Mouse (Mus musculus) midbrain, embryonic 14.5 days (tissue): Measurements from ENCODE around the gene Gm20388. TPM values are rescaled to one million over a fixed set of nuclear protein-coding genes. Genes with fewer than 3 reads are reported as not detected.

ENCODE experiments used
- ATAC-seq: fragments of 200-750 bp; cut with Nextera tagmentation; 2 replicates; pipeline ENCODE4 v1.8.0; 2017; ENCODE audit warnings: moderate number of reproducible peaks, moderate library complexity; ENCODE audit not compliant: low FRiP score, low TSS enrichment
- DNase-seq: peaks from one replicate; pipeline ENCODE4 v3.0.0-alpha.2; 2015
- H3K27ac ChIP-seq: fragments of 300-500 bp; sonication (generic); replicated peaks from 2 replicates; pipeline ENCODE4 v1.5.1; 2014; ENCODE audit warnings: mild to moderate bottlenecking, low read depth, low read length, moderate library complexity
- H3K27me3 ChIP-seq: fragments of 300-500 bp; sonication (generic); 2 replicates; pipeline ENCODE4 v1.6.1; 2014; ENCODE audit warnings: low read length, control low read depth, mixed read lengths; ENCODE audit not compliant: control insufficient read depth, insufficient read depth
- H3K36me3 ChIP-seq: fragments of 300-500 bp; sonication (generic); 2 replicates; pipeline ENCODE4 v1.6.1; 2014; ENCODE audit warnings: low read length, control low read depth; ENCODE audit not compliant: control insufficient read depth, insufficient read depth
- H3K4me1 ChIP-seq: fragments of 300-500 bp; sonication (generic); 2 replicates; pipeline ENCODE4 v1.6.1; 2014; ENCODE audit warnings: mild to moderate bottlenecking, antibody characterized with exemption, low read length, control low read depth; ENCODE audit not compliant: control insufficient read depth, insufficient read depth
- H3K4me2 ChIP-seq: fragments of 300-500 bp; sonication (generic); 2 replicates; pipeline ENCODE4 v1.6.1; 2014; ENCODE audit warnings: mild to moderate bottlenecking, low read length, moderate library complexity
- H3K4me3 ChIP-seq: fragments of 300-500 bp; sonication (generic); replicated peaks from 2 replicates; pipeline ENCODE4 v1.5.1; 2014; ENCODE audit warnings: low read depth, low read length
- H3K9ac ChIP-seq: fragments of 300-500 bp; sonication (generic); replicated peaks from 2 replicates; pipeline ENCODE4 v1.6.1; 2014; ENCODE audit warnings: mild to moderate bottlenecking, low read length, moderate library complexity
- H3K9me3 ChIP-seq: fragments of 300-500 bp; sonication (generic); 2 replicates; pipeline ENCODE4 v1.6.1; 2016; ENCODE audit warnings: low read length, control low read depth, mixed read lengths; ENCODE audit not compliant: control insufficient read depth
- WGBS: fragments of 180-500 bp; shearing (Covaris S2); extraction: QIAGEN DNeasy Blood & Tissue Kit; methylation state at CpG from one replicate; pipeline ENCODE4 v1.1.7; 2014; 5-methylcytosine and 5-hydroxymethylcytosine counted together
- polyA plus RNA-seq: library from polyadenylated mRNA; unstranded; fragments of >200 nt; fragmentation: Nextera tagmentation; extraction: Ambion mirVana; gene quantifications from 2 replicates; pipeline ENCODE4 v1.2.1, GENCODE M21; 2014

Gene Gm20388
- polyA plus RNA-seq, 1 experiment from 2014 or later: 4.1 TPM

GRCm38 (mm10) chr8:120588908-120589771 is 678.5 kb downstream of the Gm20388 start, which contains the start of gene Gins2:
Gene Gins2 (minus strand): TSS chr8:120589304.
- Histone ChIP-seq H3K36me3 (no peaks in the 10 kb centered on the region), H3K4me3 (peak within 1 kb of the TSS; percentile 54), H3K4me2 (peak within 1 kb of the TSS; percentile 90), H3K9ac (peak within 1 kb of the TSS; percentile 50; the same call in 1 of the 2 replicates), H3K27ac (peak within 1 kb of the TSS; percentile 70), H3K27me3 (no peaks in the 10 kb centered on the region), H3K9me3 (no peaks in the 10 kb centered on the region), H3K4me1 (peaks cover 4% of the 10 kb centered on the region)
- DNase-seq (peak; percentile 99), ATAC-seq (peak; percentile 98)
- WGBS: under 1% methylated on average over 67 of the region's 67 CpGs

GRCm38 (mm10) chr8:120589921-120590320 is 679.3 kb downstream of the Gm20388 start:
- H3K27me3 ChIP-seq: no peaks in the 10 kb centered on the region
- peak overlapping the region; percentile 54 for H3K4me3 ChIP-seq
- H3K4me1 ChIP-seq: peaks cover 4% of the 10 kb centered on the region
- H3K4me2 ChIP-seq: peak overlapping the region; percentile 90
- H3K27ac ChIP-seq: peak overlapping the region; percentile 70; the same call in 1 of the 2 replicates
- peak overlapping the region; percentile 42; the same call in 1 of the 2 replicates for H3K9ac ChIP-seq
- H3K36me3 ChIP-seq: no peaks in the 10 kb centered on the region
- ATAC-seq (no peak), DNase-seq (no peak)
- WGBS: 61% methylated on average over 2 of the region's 2 CpGs
- H3K9me3 ChIP-seq: no peaks in the 10 kb centered on the region

GRCm38 (mm10) chr8:120591587-120592292 is 681.1 kb downstream of the Gm20388 start:
- H3K27ac ChIP-seq: no peak overlapping the region
- H3K9me3 ChIP-seq: no peaks in the 10 kb centered on the region
- no peaks in the 10 kb centered on the region for H3K36me3 ChIP-seq
- no peak overlapping the region for H3K9ac ChIP-seq
- no peak for ATAC-seq
- no peaks in the 10 kb centered on the region for H3K27me3 ChIP-seq
- no peak for DNase-seq
- H3K4me3 ChIP-seq: no peak overlapping the region
- H3K4me2 ChIP-seq: no peak overlapping the region
- peaks cover 4% of the 10 kb centered on the region for H3K4me1 ChIP-seq
- 85% methylated on average over 10 of the region's 10 CpGs for WGBS

GRCm38 (mm10) chr8:120594571-120594970 is 683.9 kb downstream of the Gm20388 start:
- Histone ChIP-seq H3K4me1 (no peaks in the 10 kb centered on the region; the same call in 1 of the 2 replicates), H3K4me3 (no peak overlapping the region), H3K9me3 (no peaks in the 10 kb centered on the region), H3K36me3 (no peaks in the 10 kb centered on the region), H3K4me2 (no peak overlapping the region), H3K27me3 (no peaks in the 10 kb centered on the region), H3K27ac (no peak overlapping the region), H3K9ac (no peak overlapping the region)
- WGBS: 88% methylated on average over 5 of the region's 5 CpGs
- DNase-seq: no peak
- ATAC-seq: no peak

GRCm38 (mm10) chr8:120595963-120596362 is 685.3 kb downstream of the Gm20388 start:
- Histone ChIP-seq H3K9me3 (no peaks in the 10 kb centered on the region), H3K36me3 (no peaks in the 10 kb centered on the region), H3K9ac (no peak overlapping the region), H3K4me2 (no peak overlapping the region), H3K4me3 (no peak overlapping the region), H3K4me1 (no peaks in the 10 kb centered on the region), H3K27ac (no peak overlapping the region), H3K27me3 (no peaks in the 10 kb centered on the region)
- peak; percentile 83 for DNase-seq
- no peak for ATAC-seq
- 13% methylated on average over 5 of the region's 5 CpGs for WGBS

GRCm38 (mm10) chr8:120598579-120598978 is 687.9 kb downstream of the Gm20388 start:
- no peak overlapping the region; the same call in 1 of the 2 replicates for H3K9ac ChIP-seq
- DNase-seq (peak; percentile 41), ATAC-seq (no peak)
- no peak overlapping the region for H3K27ac ChIP-seq
- no peaks in the 10 kb centered on the region for H3K27me3 ChIP-seq
- no peaks in the 10 kb centered on the region for H3K4me1 ChIP-seq
- H3K36me3 ChIP-seq: no peaks in the 10 kb centered on the region
- 34% methylated on average over 24 of the region's 24 CpGs for WGBS
- no peak overlapping the region for H3K4me2 ChIP-seq
- H3K4me3 ChIP-seq: no peak overlapping the region
- H3K9me3 ChIP-seq: no peaks in the 10 kb centered on the region

- Histone ChIP-seq H3K27ac (no peak overlapping the region), H3K4me3 (no peak overlapping the region), H3K4me1 (no peaks in the 10 kb centered on the region), H3K9ac (no peak overlapping the region), H3K27me3 (no peaks in the 10 kb centered on the region), H3K36me3 (no peaks in the 10 kb centered on the region), H3K4me2 (no peak overlapping the region), H3K9me3 (no peaks in the 10 kb centered on the region)
- DNase-seq: peak; percentile 75
- WGBS: 56% methylated on average over 7 of the region's 7 CpGs
- no peak for ATAC-seq
Observed at GRCm38 (mm10) chr8:120599504-120599903, 688.9 kb downstream of the Gm20388 start.

- Histone ChIP-seq H3K4me1 (no peaks in the 10 kb centered on the region), H3K36me3 (no peaks in the 10 kb centered on the region), H3K9me3 (no peaks in the 10 kb centered on the region), H3K9ac (no peak overlapping the region), H3K4me3 (no peak overlapping the region), H3K4me2 (no peak overlapping the region), H3K27me3 (no peaks in the 10 kb centered on the region), H3K27ac (no peak overlapping the region)
- peak; percentile 55 for DNase-seq
- peak; percentile 60; the same call in 1 of the 2 replicates for ATAC-seq
- 27% methylated on average over 6 of the region's 6 CpGs for WGBS
Observed at GRCm38 (mm10) chr8:120602672-120603071, 692.0 kb downstream of the Gm20388 start.
